Mouse (Mus musculus): Measurements from ENCODE around the gene Cdk14.

Cdk14 gene

GRCm38 (mm10) chr5:5419992-5420455, at the start of gene Cdk14:
Gene Cdk14, minus strand, starts transcription at chr5:5420312.
- DNase-seq: peak; percentile 38 to 47

GRCm38 (mm10) chr5:5465256-5465655, 45.1 kb upstream of the Cdk14 start:
- DNase-seq: no peak

DNA sequence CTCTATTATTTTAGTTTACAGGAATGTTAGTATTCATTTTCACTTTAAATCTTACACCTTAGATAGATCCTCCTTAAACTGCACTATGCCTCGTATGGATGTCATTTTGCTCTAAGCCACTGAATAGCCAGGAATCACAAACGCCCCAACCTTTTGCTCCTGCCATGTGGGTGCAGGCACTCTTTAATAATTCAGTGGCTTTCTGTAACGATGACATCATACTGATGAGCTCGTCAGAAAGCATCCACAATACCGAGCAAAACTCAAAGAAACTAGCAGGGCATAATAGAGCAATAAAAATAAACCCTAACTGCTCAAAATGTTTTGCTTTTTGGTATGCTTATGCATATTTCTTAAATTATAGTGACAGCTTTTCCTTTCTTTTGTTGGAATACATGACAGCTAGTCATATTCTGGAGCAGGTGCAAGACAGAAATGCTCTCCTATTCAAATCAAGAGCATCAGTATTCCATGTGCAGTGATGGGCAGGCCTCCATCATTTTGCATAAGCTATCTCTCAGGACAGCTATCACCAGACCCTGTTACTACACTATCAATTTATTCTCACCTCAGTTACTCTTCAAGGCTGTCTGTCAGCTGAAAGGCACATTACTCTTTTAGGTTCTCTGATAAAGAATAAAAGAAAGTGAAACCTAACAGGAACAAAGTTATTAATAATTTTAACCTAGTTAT, 11.8 kb upstream of the Cdk14 start:
- DNase-seq: no peak

DNA sequence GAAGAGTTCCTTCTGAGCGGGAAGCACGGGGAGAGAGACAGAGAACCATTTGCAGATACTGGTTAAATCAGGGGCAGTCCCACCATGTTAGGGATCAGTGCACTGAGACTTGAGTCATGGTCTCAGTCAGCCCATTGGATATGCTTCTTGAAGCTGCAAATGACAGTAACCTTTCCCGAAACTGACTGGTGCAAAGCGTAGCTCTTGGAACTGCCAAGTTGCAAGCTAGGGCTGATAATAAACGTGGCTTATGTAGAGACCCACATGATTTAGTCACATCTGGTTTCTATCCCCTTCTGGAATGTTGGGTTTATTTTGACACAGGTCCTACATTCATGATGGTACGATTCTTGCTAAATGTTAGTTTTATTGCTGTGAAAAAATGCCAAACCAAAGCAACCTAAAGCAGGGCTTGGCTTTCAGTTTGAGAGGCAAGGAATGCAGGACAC, 3.6 kb upstream of the Cdk14 start:
- DNase-seq: no peak

DNA sequence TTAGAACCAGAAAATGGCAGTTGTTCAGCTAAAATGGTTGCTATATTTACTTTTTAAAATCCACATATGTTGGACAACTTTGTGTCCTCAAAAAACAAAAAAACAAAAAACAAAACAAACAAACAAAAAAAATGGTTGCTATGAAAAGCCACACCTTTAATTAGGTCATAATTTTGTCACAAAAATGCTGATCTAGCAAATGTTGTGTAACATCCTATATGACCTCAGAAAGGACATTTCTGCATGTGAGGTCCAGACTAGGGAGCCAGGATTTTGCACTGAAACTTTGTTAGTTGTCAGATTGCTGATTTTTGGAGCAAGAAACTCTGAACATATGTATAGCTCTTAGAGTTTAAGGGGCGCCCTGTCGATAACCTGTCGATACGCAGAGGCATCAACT, 3.0 kb upstream of the Cdk14 start:
- DNase-seq: no peak

DNA sequence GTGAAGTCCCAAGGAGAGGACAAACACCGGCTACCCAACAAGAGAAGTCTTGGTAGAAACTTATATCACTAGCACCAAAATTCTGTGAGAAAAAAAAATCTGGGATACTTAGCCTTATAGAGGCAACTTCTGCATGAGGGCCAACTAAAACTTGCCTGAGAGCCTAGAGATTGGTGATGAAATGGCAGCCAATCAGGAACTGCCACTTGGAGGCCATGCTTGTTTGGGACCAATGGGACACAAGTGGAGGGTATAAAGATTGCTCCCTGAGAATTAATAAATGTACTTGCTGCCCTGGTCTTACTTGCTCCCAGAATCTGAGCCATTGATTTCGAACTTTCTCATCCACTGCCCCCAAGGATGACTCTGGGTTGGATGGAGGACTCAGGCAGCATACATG, 1.3 kb upstream of the Cdk14 start:
- DNase-seq: no peak

DNA sequence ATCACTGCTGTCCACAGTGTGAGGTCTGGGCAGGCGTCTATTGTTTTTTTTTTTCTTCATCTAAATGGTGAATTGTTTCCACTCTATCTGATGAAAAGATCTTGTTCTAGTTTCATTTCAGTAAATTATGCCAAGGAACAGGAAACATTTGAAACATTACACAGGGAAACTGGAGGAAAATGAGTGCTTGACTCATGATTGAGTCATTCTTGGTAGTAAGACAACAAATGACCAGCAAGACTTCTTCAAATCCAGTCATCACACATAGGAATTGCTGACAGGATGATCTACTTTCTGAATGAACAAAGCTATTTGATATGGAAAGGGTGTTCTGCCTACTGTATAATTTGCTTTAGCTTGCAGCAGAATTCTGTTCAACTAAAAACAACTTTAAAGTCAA, 859 bp downstream of the Cdk14 start:
- no peak for DNase-seq

GRCm38 (mm10) chr5:5414835-5415234, 5.3 kb downstream of the Cdk14 start:
- DNase-seq: no peak

DNA sequence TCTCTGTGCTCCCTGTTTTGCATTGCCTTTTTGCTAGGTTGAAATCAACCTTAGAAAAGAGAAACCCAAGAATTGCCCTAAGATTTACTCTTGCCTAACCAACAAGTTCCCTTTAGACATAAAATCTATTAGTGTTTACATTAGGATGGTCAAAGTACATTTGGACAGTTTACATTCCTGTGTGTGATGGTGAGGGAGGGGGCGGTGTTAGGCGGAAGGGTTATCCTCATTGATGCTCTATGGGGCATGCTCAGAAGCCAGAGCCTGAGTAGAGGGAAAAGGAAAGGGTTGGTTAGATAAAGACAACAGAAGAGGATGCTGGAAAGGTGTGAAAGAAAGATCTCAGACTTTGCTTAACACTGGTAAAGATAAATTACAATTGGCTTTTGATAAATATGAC, 8.2 kb downstream of the Cdk14 start:
- DNase-seq: no peak

GRCm38 (mm10) chr5:5401986-5402385, 18.1 kb downstream of the Cdk14 start:
- no peak for DNase-seq

- DNase-seq: no peak
Measured at GRCm38 (mm10) chr5:5392786-5393185, 27.3 kb downstream of the Cdk14 start.

DNA sequence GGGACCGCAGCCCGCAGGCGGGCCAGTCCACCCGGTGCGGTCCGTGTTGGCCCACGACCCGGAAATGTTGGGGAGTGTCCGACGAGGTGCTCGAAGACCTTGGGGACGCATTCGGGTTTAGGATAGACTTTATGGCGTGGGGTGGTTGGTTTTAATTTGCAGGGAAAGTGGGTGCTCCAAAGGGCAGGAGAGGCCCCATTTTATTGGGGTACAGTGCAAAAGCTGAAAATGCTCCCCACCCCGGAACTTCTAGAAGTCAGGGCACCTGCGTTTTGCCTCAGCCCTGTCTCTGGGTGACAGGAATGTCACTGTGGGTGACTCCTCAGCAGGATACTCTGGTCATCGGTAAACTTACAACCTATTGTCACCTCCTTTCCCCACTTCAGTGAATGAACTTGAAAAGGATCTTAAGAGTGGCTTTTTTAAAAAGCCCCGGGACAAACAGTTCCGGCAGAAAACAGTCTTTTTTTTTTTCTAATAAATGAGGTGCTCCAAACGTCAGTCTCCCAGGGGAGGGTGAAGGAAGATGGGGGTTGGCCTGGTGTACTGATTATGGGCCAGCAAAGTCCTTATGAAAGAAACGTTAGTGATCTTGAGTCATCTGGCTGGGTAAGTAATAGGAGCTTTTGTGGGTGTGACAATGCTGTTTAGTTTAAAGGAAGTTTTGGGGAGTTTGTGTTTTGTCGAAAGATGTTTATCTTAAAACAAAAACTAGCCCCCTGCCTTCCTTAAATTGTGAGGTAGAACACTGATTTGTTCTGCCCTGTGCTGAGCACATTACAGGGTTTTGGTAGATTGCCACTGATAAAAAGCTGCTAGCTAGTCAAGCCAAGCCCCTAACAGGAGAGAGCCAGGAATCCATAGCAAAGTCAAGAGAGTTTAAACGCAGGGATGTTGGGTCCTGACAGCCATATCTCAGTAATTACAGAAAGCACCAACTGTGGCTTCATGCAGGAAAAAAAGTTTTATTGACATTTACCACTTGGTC, 39.1 kb downstream of the Cdk14 start:
- peak in 1 of 2 experiments; percentile 60 for DNase-seq

DNA sequence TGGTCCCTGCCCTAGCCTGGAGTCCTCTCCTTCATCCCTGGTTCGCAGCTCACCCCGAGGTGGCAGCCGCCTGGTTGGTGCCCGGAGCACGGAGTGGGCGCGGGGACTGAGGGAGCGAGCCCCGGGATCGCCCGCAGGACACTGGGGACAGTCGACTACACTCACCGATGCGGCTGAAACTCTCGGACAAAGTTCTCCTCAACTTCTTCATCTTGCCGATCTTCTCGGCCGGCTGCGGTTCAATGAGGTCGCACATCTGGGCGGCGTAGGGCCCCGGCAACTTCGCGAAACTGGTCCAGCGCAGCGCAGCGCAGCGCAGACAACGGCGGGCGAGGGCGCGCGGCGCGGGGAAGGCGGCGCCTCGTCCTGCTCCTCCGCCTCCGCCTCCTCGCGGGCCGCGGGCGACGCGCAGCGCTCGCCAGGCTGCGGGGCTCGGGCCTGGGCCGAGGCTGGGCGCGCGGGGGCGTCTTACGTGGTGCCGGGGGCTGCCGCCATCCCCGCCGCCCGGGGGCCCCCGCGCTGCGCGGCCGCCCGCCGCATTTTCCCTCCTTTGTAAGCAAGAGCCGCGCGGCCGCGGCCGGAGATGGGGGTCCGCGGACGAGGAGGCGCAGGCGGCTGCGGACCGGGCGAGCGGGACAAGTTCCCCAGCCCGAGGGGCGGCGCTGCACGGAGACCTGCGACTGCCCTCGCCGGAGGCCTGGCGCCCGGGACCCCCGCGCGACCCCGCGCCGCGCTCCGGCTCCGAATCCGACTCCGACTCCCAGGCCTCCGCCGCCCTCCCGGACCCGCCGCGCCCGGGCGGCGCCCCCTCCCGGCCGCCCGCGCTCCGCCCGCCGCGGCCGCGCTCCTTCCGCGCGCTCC, 40.0 kb downstream of the Cdk14 start:
- peak; percentile 65 to 66 for DNase-seq

- DNase-seq: no peak
Measured at GRCm38 (mm10) chr5:5379501-5379869, 40.6 kb downstream of the Cdk14 start.

DNA sequence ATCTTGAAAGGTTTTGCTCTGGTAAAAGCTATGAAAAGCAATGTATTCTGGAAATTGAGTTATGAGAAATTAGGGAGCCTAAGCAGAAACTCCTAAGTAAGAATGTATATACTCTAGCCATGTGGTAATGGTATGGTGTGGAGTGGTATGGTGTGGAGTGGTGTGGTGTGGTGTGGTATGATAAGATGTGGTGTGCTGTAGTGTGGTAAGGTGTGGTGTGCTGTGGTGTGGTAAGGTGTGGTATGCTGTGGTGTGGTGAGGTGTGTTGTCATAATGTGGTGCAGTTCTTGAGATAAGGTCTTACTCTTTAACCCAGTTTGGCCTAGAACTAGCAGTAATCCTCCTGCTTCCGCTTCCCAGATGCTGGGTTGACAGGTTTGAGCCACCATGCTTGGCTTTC, 45.7 kb downstream of the Cdk14 start:
- DNase-seq: no peak

DNA sequence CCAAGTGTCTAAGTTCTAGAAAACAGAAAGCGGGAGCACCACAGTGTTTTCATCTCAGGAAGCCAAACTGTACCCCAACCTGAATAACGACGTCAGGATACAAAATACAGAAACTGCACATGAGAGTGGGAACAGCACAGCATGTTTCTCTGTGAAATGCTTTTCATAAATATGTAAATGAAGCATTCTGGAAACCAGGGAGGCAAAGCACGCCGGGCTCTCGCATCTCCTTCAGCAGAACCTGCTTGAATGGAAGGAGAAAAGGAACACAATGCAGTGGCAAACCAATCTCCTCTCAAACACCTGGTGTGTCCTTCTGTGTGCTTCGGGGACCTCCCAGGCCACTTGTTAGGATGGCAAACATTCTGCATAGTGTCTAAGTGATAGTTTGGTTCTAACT, 46.6 kb downstream of the Cdk14 start:
- no peak for DNase-seq

DNA sequence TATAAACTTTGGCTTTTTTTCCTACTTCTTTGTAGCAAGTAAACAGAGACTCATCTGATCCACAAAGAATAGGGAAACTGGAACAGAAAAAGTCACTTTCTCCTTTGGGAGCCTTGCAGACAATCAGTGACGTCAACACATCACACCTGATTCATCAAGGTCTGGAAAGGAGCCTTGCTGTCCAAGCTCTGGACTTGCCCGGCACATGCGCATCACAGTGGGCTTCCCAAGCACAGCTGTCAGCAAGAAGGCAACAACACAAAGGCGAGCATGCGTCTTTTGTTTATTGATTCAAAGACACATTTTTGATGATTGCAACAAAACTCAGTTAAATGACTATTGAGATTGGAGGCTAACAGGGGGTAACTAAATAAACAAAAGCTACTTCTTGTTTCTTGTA, 47.2 kb downstream of the Cdk14 start:
- DNase-seq: peak in 1 of 2 experiments; percentile 38

GRCm38 (mm10) chr5:5372354-5372753, 47.8 kb downstream of the Cdk14 start:
- DNase-seq: no peak

- peak; percentile 69 to 73 for DNase-seq
Measured at GRCm38 (mm10) chr5:5370322-5371082, 49.6 kb downstream of the Cdk14 start.

DNA sequence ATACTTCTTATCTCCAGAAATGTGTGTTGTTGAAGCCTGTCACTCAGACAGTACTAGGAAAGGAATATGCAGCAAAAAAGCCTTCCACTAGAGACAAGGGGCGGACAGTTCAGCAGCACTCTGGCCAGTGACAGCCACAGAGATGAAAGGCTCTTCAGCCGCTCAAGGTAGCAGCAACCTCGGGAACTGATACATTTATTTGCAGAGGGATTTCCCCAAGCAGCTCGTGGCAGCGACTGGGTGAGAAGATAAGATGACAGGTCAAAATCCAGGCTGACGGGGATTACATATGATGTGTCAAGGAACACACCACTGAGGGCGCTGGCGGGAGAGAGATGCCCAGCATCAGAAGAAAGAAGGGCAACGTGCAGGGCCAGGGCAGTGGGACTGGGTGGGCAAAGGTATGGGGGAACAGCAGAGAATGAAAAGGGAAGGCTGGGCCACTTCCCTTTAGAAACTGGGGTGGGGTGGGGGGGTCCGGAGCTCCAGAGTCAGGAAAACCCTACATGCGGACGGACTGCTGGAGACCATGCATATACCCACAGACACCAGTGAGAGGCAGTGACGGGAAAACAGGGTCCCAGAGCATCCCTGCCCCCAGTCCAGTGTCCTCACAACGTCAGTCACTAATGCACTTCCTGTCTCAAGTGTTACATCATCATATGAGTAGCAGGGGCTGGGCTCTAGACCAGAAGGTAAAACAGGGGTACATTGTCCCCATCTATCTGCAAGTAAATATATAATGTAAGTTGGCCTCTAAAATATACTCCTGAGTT, 51.5 kb downstream of the Cdk14 start:
- no peak for DNase-seq

DNA sequence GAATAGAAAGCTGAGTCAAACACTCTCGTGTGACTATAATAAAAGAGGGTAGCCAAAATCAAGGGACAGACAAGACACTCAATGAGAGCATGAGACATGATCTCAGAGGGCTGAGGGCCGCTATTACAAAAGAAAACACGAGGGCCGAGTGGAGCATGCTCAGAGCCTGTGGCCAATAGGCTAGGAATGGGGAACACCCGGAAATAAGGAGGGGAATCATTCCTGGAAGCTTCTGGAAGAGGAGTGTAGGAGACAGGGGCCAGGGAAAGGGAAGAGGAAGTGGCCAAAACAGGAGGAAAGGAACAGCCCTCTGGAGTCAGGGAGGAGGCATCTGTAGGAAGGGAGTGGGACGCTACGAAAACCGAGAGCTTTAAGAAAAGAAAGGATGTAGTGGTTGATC, 52.6 kb downstream of the Cdk14 start:
- no peak for DNase-seq
